ENCODE assay signal across 8 mouse cellular contexts in genomic region chr10:105840928-105841888, GRCm38 (mm10). TPM values are rescaled to one million over a fixed set of nuclear protein-coding genes. Genes with fewer than 3 reads are reported as not detected.
DNase-seq lines count a peak whose midpoint lies in the region; ATAC-seq lines count a peak whose summit lies in the region.

Gene Ccdc59, plus strand, starts transcription at chr10:105841067.
Gene Mettl25, minus strand, starts transcription at chr10:105841380.

- H3K4me2 ChIP-seq in intestine, embryonic 14.5 days (ENCODE audit: low read length), result peak within 1 kb of the TSS; percentile 83

- H3K27ac ChIP-seq in intestine, embryonic 14.5 days (ENCODE audit: low read depth), result peak within 1 kb of the TSS; percentile 89

- peak within 1 kb of the TSS; percentile 98 for H3K4me3 ChIP-seq in intestine, embryonic 14.5 days (ENCODE audit: low read depth, low read length)

- peak; percentile 95 to 96 for DNase-seq in adrenal gland, adult 18-20 months (ENCODE audit: low spot score in 2 of 2)
- peak; percentile 98 for DNase-seq in embryo, embryonic 11 days
- peak; percentile 96 for DNase-seq in gastrocnemius, postnatal 25 days
- peak; percentile 99 for DNase-seq in intestine, embryonic 14.5 days (ENCODE audit: low spot score)
- DNase-seq in left cerebral cortex, postnatal 14 days (ENCODE audit: low spot score in 2 of 2), result peak; percentile 97
- DNase-seq in mesoderm, embryonic 11.5 days (ENCODE audit: low read depth, low spot score), result peak; percentile 97
- DNase-seq in right cerebral cortex, postnatal 36 days (ENCODE audit: low spot score in 2 of 2), result peak; percentile 93 to 95
- peak; percentile 96 for DNase-seq in yolk sac, embryonic 10.5 days (ENCODE audit: low spot score)

- ATAC-seq in intestine, embryonic 14.5 days (replicated peaks; ENCODE audit: low FRiP score, low TSS enrichment, low read depth), result peak; percentile 99

- H3K27me3 ChIP-seq in intestine, embryonic 14.5 days (replicated peaks; ENCODE audit: control insufficient read depth, insufficient read depth, low read length), result no peaks in the 10 kb centered on the region

- peaks cover 34% of the 10 kb centered on the region for H3K36me3 ChIP-seq in intestine, embryonic 14.5 days (ENCODE audit: control insufficient read depth, insufficient read depth, low read length)

- 0 out of 2 replicates have a peak, but pooled peaks cover 8% of the 10 kb centered on the region for H3K4me1 ChIP-seq in intestine, embryonic 14.5 days (replicated peaks; ENCODE audit: control insufficient read depth, insufficient read depth, low read length)

- 1% methylated on average over 88 of the region's 90 CpGs for WGBS in intestine, embryonic 14.5 days

- peak within 1 kb of the TSS; percentile 86 for H3K9ac ChIP-seq in intestine, embryonic 14.5 days (ENCODE audit: low read length)

- intact Hi-C loops in left cerebral cortex, postnatal 14 days (cut with DNase I), result no loop called here

- H3K9me3 ChIP-seq in intestine, embryonic 14.5 days (ENCODE audit: control insufficient read depth, low read length), result no peaks in the 10 kb centered on the region

RNA-seq across cellular contexts. Expression of gene Ccdc59, which starts in this region (rescaled TPM):
- 10 to 100 TPM; 20.3 to 21.0 TPM for total RNA-seq in adrenal gland, adult 18-20 months (2021)
- total RNA-seq in gastrocnemius, postnatal 25 days (2021), result 1 to 10 TPM; 7.7 to 7.8 TPM
- polyA plus RNA-seq in intestine, embryonic 14.5 days (2014; fragmentation: Nextera tagmentation; extraction: Ambion mirVana), result 55.7 and 57.9 TPM in 2 replicates
- 10 to 100 TPM; 15.7 to 18.7 TPM for total RNA-seq in left cerebral cortex, postnatal 14 days (2021)

RNA-seq across cellular contexts. Expression of gene Mettl25, which starts in this region (rescaled TPM):
- 1 to 10 TPM; 5.1 to 6.2 TPM for total RNA-seq in adrenal gland, adult 18-20 months (2021)
- 1 to 10 TPM; 2.9 to 3.0 TPM for total RNA-seq in gastrocnemius, postnatal 25 days (2021)
- polyA plus RNA-seq in intestine, embryonic 14.5 days (2014; fragmentation: Nextera tagmentation; extraction: Ambion mirVana), result 14.1 and 17.1 TPM in 2 replicates
- 1 to 10 TPM; 8.5 to 9.5 TPM for total RNA-seq in left cerebral cortex, postnatal 14 days (2021)

Comparison
In these comparisons a context has a peak if more than half of its experiments do, and no peak if none do; other contexts are left out.
1. Peak in every context shown above with its lines: DNase-seq, ATAC-seq, H3K4me3 ChIP-seq and H3K27ac ChIP-seq.